Mouse (Mus musculus): ENCODE data around the gene Tmem239. TPM values are rescaled to one million over a fixed set of nuclear protein-coding genes. Genes with fewer than 3 reads are reported as not detected.

The Tmem239 gene
- polyA plus RNA-seq, 1 experiment from 2014 or later: not detected

GRCm38 (mm10) chr2:130439840-130440480 lies 33.7 kb downstream of the Tmem239 start:
- Histone ChIP-seq H3K36me3 (peaks cover 69% of the 10 kb centered on the region), H3K4me3 (no peak overlapping the region), H3K4me2 (replicated peaks) (no peak overlapping the region), H3K9me3 (no peaks in the 10 kb centered on the region), H3K27ac (replicated peaks) (no peak overlapping the region), H3K4me1 (no peaks in the 10 kb centered on the region), H3K27me3 (no peaks in the 10 kb centered on the region), H3K9ac (replicated peaks) (no peak overlapping the region)
- ATAC-seq (replicated peaks): no peak
- WGBS: 97% methylated on average over 4 of the region's 4 CpGs

DNA sequence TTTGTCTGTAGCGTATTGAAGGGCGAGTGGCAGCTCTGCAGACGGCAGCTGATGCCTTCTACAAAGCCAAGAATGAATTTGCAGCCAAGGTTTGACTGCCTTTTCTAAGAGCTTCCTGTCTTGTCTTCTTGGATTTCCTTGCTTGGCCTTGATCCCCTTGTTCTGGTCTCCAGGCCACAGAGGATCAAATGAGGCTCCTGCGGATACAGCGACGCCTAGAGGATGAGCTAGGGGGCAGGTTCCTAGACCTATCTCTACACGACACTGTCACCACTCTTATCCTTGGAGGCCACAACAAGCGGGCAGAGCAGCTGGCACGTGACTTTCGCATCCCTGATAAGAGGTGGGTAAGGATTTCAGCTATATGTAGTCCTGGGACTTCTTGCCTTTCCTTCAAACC lies 35.9 kb downstream of the Tmem239 start:
- peaks cover 75% of the 10 kb centered on the region for H3K36me3 ChIP-seq
- WGBS: 89% methylated on average over 10 of the region's 10 CpGs
- H3K27me3 ChIP-seq: no peaks in the 10 kb centered on the region

DNA sequence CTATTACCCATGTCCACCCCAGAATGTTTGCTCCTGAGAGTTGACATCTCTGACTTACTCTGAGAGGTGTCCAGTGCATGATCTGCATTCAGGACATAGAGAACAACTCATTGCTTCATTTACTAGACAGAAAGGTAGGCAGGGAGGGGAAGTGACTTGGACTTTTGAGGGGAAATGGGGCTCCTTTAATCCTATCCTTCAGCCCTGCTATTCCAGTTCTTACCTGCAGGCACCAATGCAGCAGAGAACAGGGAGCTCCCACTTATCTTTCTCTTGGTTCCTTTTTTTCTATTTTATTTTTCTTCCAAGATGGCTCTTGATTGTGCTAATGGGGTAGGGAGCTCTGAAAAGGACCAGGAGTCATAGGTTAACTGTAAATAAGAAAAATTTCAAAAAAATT lies 42.2 kb downstream of the Tmem239 start:
- Histone ChIP-seq H3K4me1 (peaks cover 31% of the 10 kb centered on the region), H3K4me2 (replicated peaks) (no peak overlapping the region), H3K9ac (replicated peaks) (no peak overlapping the region), H3K9me3 (no peaks in the 10 kb centered on the region), H3K36me3 (peaks cover 17% of the 10 kb centered on the region), H3K27ac (replicated peaks) (no peak overlapping the region), H3K27me3 (no peaks in the 10 kb centered on the region), H3K4me3 (no peak overlapping the region)
- ATAC-seq (replicated peaks): no peak

More for the DNA sequence above, 35.9 kb downstream of the Tmem239 start:
- no peaks in the 10 kb centered on the region for H3K4me1 ChIP-seq
- no peak overlapping the region for H3K4me3 ChIP-seq
- no peak for ATAC-seq (replicated peaks)
- no peak overlapping the region for H3K9ac ChIP-seq (replicated peaks)
- no peak overlapping the region for H3K27ac ChIP-seq (replicated peaks)
- no peaks in the 10 kb centered on the region for H3K9me3 ChIP-seq
- no peak overlapping the region for H3K4me2 ChIP-seq (replicated peaks)

DNA sequence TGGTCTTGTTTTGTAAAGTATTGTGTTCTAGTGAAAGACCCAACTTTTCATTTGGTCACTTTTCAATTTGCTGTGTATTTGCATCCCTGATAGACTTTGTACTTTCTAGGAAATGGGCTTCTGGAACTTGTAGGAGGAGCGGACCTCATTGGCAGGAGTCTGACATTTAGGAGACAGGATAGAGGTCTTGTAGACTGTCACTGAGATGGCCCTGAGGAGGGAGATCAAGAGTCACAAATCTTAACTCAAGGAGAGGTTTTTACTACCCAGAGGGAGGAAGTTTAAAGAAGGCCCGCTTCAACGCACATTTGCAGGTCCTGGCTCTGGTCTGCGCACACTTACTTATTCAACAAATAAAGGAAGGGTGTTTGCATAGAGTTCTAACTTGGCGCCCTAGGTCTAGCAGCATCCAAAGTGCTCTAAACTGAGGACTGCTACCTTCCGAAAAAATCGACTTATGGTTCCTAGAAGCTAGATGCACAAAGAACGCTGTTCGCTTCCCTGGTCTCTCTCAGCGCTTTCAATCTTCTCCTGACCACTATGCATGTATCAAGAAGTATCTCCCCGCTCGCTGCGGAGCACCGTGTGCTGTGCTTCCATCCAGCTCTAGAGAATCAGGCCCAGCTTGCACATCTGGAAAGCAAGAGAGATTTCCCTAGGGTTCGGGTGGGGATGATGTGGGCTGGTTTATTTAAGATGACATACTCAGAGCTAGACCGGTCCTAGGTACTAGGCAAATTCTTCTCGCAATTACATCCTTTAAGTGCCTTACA lies 42.9 kb downstream of the Tmem239 start:
- H3K27ac ChIP-seq (replicated peaks): no peak overlapping the region
- peak overlapping the region; percentile 75 for H3K4me2 ChIP-seq (replicated peaks)

GRCm38 (mm10) chr2:130449794-130450433 lies 43.6 kb downstream of the Tmem239 start, which contains the start of gene Ptpra:
Gene Ptpra, plus strand, starts transcription at chr2:130450278.
- peak within 1 kb of the TSS; percentile 75 for H3K4me2 ChIP-seq (replicated peaks)
- H3K27ac ChIP-seq (replicated peaks): peak within 1 kb of the TSS; percentile 88
- no peaks in the 10 kb centered on the region for H3K9me3 ChIP-seq
- no peaks in the 10 kb centered on the region for H3K27me3 ChIP-seq
- peak within 1 kb of the TSS; percentile 89 for H3K4me3 ChIP-seq
- 1% methylated on average over 34 of the region's 50 CpGs for WGBS
- peak; percentile 98 for ATAC-seq (replicated peaks)
- 0 out of 2 replicates have a peak, but pooled peaks cover 6% of the 10 kb centered on the region for H3K36me3 ChIP-seq
- H3K9ac ChIP-seq (replicated peaks): peak within 1 kb of the TSS; percentile 74
- H3K4me1 ChIP-seq: peaks cover 42% of the 10 kb centered on the region

More for the DNA sequence above, 42.9 kb downstream of the Tmem239 start:
- H3K4me3 ChIP-seq: peak overlapping the region; percentile 89
- no peaks in the 10 kb centered on the region for H3K27me3 ChIP-seq
- H3K36me3 ChIP-seq: peaks cover 10% of the 10 kb centered on the region; the same call in 1 of the 2 replicates
- H3K9ac ChIP-seq (replicated peaks): peak overlapping the region; percentile 74
- peak; percentile 12 for ATAC-seq (replicated peaks)
- H3K4me1 ChIP-seq: peaks cover 35% of the 10 kb centered on the region
- 9% methylated on average over 17 of the region's 17 CpGs for WGBS
- H3K9me3 ChIP-seq: no peaks in the 10 kb centered on the region

- Histone ChIP-seq H3K27me3 (no peaks in the 10 kb centered on the region), H3K4me2 (replicated peaks) (peak overlapping the region; percentile 75), H3K27ac (replicated peaks) (peak overlapping the region; percentile 88), H3K9ac (replicated peaks) (peak overlapping the region; percentile 74), H3K9me3 (no peaks in the 10 kb centered on the region), H3K36me3 (0 out of 2 replicates have a peak, but pooled peaks cover 2% of the 10 kb centered on the region), H3K4me1 (peaks cover 46% of the 10 kb centered on the region), H3K4me3 (peak overlapping the region; percentile 89)
- ATAC-seq (replicated peaks): peak; percentile 89
- WGBS: 1% methylated on average over 43 of the region's 47 CpGs
Measured at GRCm38 (mm10) chr2:130450434-130450796, 44.1 kb downstream of the Tmem239 start.

DNA sequence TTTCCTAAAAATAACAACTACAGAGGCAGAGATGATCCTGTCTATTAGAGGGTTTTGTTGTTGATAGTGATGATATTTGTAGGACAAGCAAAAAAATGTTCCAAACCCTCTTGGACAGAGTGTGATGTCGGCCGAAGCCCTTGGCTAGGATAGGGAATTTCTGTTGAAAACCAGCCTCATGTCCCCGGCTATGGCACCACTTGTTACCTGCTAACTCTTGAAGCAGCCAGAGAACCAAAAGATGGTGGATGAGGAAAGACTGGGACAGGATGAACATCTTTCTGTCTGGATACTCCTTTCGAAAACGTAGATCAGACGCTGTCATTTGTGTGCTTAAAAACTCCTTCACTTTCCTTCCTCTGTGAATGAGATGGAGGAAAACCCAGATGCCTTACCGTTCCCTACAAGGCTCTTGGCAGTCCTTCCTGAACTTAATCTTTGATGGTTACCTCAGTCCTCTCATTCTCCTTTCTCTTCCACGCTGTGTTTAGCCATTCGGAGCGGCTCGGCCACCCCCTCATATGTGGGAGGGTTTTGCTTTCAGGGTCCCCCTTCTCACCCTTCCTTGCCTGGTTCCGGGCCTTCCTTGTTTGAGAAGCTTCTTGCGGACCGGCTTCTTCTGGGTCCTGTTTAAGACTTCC lies 44.9 kb downstream of the Tmem239 start:
- ATAC-seq (replicated peaks): no peak
- peaks cover 48% of the 10 kb centered on the region for H3K4me1 ChIP-seq
- no peak overlapping the region for H3K27ac ChIP-seq (replicated peaks)

GRCm38 (mm10) chr2:130451727-130452090 lies 45.4 kb downstream of the Tmem239 start:
- 72% methylated on average over 3 of the region's 3 CpGs for WGBS
- Histone ChIP-seq H3K9me3 (no peaks in the 10 kb centered on the region), H3K36me3 (no peaks in the 10 kb centered on the region), H3K4me1 (peaks cover 49% of the 10 kb centered on the region), H3K4me2 (replicated peaks) (peak overlapping the region; percentile 75), H3K27me3 (no peaks in the 10 kb centered on the region), H3K27ac (replicated peaks) (no peak overlapping the region), H3K4me3 (peak overlapping the region; percentile 89), H3K9ac (replicated peaks) (peak overlapping the region; percentile 74; the same call in 1 of the 2 replicates)
- no peak for ATAC-seq (replicated peaks)

More for the DNA sequence above, 44.9 kb downstream of the Tmem239 start:
- Histone ChIP-seq H3K27me3 (no peaks in the 10 kb centered on the region), H3K9me3 (no peaks in the 10 kb centered on the region), H3K4me3 (peak overlapping the region; percentile 89), H3K36me3 (no peaks in the 10 kb centered on the region), H3K4me2 (replicated peaks) (peak overlapping the region; percentile 75), H3K9ac (replicated peaks) (peak overlapping the region; percentile 74)
- 53% methylated on average over 14 of the region's 14 CpGs for WGBS

DNA sequence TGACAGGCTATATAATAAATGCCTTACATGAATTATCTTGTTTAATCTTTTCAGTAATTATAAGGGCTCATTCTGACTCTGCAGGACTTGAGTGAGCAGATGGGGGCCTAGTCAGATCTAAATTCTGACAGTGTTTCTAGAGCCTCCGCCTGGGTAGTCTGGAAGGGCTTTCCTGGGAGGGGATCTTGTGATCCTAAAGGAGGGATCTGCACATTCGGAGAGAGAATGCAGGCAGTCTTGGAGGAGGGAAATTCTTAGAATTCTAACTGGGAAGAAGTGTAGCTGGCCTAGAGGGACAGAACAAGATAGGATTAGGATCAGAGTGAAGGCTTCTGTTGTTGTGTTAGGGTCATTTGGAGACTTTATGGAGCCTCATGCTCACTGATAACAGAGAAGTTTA lies 46.0 kb downstream of the Tmem239 start:
- H3K9me3 ChIP-seq: no peaks in the 10 kb centered on the region
- 52% methylated on average over 2 of the region's 2 CpGs for WGBS
- no peak overlapping the region for H3K4me3 ChIP-seq
- H3K4me1 ChIP-seq: peaks cover 49% of the 10 kb centered on the region
- no peak for ATAC-seq (replicated peaks)
- no peak overlapping the region for H3K27ac ChIP-seq (replicated peaks)
- H3K4me2 ChIP-seq (replicated peaks): peak overlapping the region; percentile 75; the same call in 1 of the 2 replicates
- H3K27me3 ChIP-seq: no peaks in the 10 kb centered on the region
- no peak overlapping the region for H3K9ac ChIP-seq (replicated peaks)
- no peaks in the 10 kb centered on the region for H3K36me3 ChIP-seq

DNA sequence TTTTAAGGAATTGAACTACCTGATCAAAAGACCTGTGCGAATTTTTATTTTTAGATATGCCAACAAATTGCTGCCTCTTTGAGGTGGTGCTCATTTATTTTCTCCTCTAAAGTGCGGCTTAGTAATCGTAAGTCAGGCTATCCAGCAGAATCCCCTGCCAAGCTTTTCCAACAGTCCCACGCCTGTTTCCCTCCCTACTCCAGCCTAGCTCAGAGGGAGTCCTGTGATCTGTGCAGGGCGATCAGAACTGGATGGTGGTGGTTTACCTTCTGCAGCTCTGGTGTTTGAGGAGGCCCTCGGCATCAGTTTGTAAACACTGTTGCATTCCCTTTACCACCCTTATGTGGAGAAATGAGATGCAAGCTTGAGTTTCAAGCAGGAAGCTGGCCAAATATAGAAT lies 47.1 kb downstream of the Tmem239 start:
- peaks cover 49% of the 10 kb centered on the region for H3K4me1 ChIP-seq
- no peak overlapping the region for H3K4me3 ChIP-seq
- no peak overlapping the region for H3K9ac ChIP-seq (replicated peaks)
- no peak for ATAC-seq (replicated peaks)
- no peaks in the 10 kb centered on the region for H3K27me3 ChIP-seq
- 62% methylated on average over 6 of the region's 6 CpGs for WGBS
- H3K9me3 ChIP-seq: no peaks in the 10 kb centered on the region
- no peaks in the 10 kb centered on the region for H3K36me3 ChIP-seq
- peak overlapping the region; percentile 31 for H3K27ac ChIP-seq (replicated peaks)
- no peak overlapping the region for H3K4me2 ChIP-seq (replicated peaks)

- H3K27ac ChIP-seq (replicated peaks): no peak overlapping the region
- no peaks in the 10 kb centered on the region for H3K36me3 ChIP-seq
- peaks cover 44% of the 10 kb centered on the region for H3K4me1 ChIP-seq
- H3K27me3 ChIP-seq: no peaks in the 10 kb centered on the region
- H3K4me2 ChIP-seq (replicated peaks): no peak overlapping the region
- no peaks in the 10 kb centered on the region for H3K9me3 ChIP-seq
- no peak overlapping the region for H3K9ac ChIP-seq (replicated peaks)
- no peak for ATAC-seq (replicated peaks)
- 49% methylated on average over 6 of the region's 6 CpGs for WGBS
- no peak overlapping the region for H3K4me3 ChIP-seq
Measured at GRCm38 (mm10) chr2:130454748-130455370, 48.6 kb downstream of the Tmem239 start.

Measured in forebrain, embryonic 15.5 days (tissue).